Mouse (Mus musculus): ENCODE results near the gene Crtc2. TPM values are rescaled to one million over a fixed set of nuclear protein-coding genes. Genes with fewer than 3 reads are reported as not detected.

Gene Crtc2
- polyA plus RNA-seq, 1 experiment from 2014 or later, result 9.8 TPM

GRCm38 (mm10) chr3:90231507-90232333 lies 22.2 kb upstream of the Crtc2 start, which contains the start of gene Jtb:
TSS of gene Jtb (plus strand) at chr3:90231597.
- Histone ChIP-seq H3K4me1 (ENCODE audit: control insufficient read depth, insufficient read depth, low read length) (peaks cover 4% of the 10 kb centered on the region; the same call in 1 of the 2 replicates), H3K9me3 (ENCODE audit: control insufficient read depth, low read length) (no peaks in the 10 kb centered on the region), H3K27ac (ENCODE audit: low read depth, low read length) (peak within 1 kb of the TSS; percentile 64), H3K4me2 (ENCODE audit: low read depth) (peak within 1 kb of the TSS; percentile 81), H3K36me3 (ENCODE audit: control insufficient read depth, insufficient read depth, low read length) (no peaks in the 10 kb centered on the region), H3K27me3 (ENCODE audit: control insufficient read depth, insufficient read depth, low read length) (no peaks in the 10 kb centered on the region), H3K9ac (ENCODE audit: low read length) (peak within 1 kb of the TSS; percentile 90), H3K4me3 (ENCODE audit: low read depth, low read length) (peak within 1 kb of the TSS; percentile 79)
- WGBS, result under 1% methylated on average over 61 of the region's 61 CpGs
- ATAC-seq (ENCODE audit: insufficient read depth, low FRiP score, low TSS enrichment), result peak; percentile 92
- DNase-seq (ENCODE audit: low spot score), result peak; percentile 93

- WGBS, result 81% methylated on average over 2 of the region's 2 CpGs
- Histone ChIP-seq H3K27ac (ENCODE audit: low read depth, low read length) (no peak overlapping the region), H3K9ac (ENCODE audit: low read length) (no peak overlapping the region), H3K27me3 (ENCODE audit: control insufficient read depth, insufficient read depth, low read length) (no peaks in the 10 kb centered on the region), H3K4me3 (ENCODE audit: low read depth, low read length) (no peak overlapping the region), H3K36me3 (ENCODE audit: control insufficient read depth, insufficient read depth, low read length) (no peaks in the 10 kb centered on the region), H3K4me2 (ENCODE audit: low read depth) (no peak overlapping the region), H3K9me3 (ENCODE audit: control insufficient read depth, low read length) (no peaks in the 10 kb centered on the region), H3K4me1 (ENCODE audit: control insufficient read depth, insufficient read depth, low read length) (peaks cover 8% of the 10 kb centered on the region)
- ATAC-seq (ENCODE audit: insufficient read depth, low FRiP score, low TSS enrichment), result no peak
- no peak for DNase-seq (ENCODE audit: low spot score)
Measured at GRCm38 (mm10) chr3:90241251-90241650, 12.7 kb upstream of the Crtc2 start.

GRCm38 (mm10) chr3:90241669-90242358 lies 12.1 kb upstream of the Crtc2 start:
- Histone ChIP-seq H3K36me3 (ENCODE audit: control insufficient read depth, insufficient read depth, low read length) (no peaks in the 10 kb centered on the region), H3K9ac (ENCODE audit: low read length) (no peak overlapping the region), H3K4me1 (ENCODE audit: control insufficient read depth, insufficient read depth, low read length) (peaks cover 8% of the 10 kb centered on the region), H3K27me3 (ENCODE audit: control insufficient read depth, insufficient read depth, low read length) (no peaks in the 10 kb centered on the region), H3K4me2 (ENCODE audit: low read depth) (no peak overlapping the region), H3K4me3 (ENCODE audit: low read depth, low read length) (no peak overlapping the region), H3K9me3 (ENCODE audit: control insufficient read depth, low read length) (no peaks in the 10 kb centered on the region), H3K27ac (ENCODE audit: low read depth, low read length) (no peak overlapping the region)
- DNase-seq (ENCODE audit: low spot score) (no peak), ATAC-seq (ENCODE audit: insufficient read depth, low FRiP score, low TSS enrichment) (no peak)
- 85% methylated on average over 10 of the region's 10 CpGs for WGBS

- H3K27ac ChIP-seq (ENCODE audit: low read depth, low read length), result no peak within 1 kb of the TSS
- H3K4me3 ChIP-seq (ENCODE audit: low read depth, low read length), result peak within 1 kb of the TSS; percentile 25
- peak within 1 kb of the TSS; percentile 81 for H3K4me2 ChIP-seq (ENCODE audit: low read depth)
- peak; percentile 73 for DNase-seq (ENCODE audit: low spot score)
- peak; percentile 78 for ATAC-seq (ENCODE audit: insufficient read depth, low FRiP score, low TSS enrichment)
- WGBS, result 3% methylated on average over 19 of the region's 19 CpGs
- H3K9ac ChIP-seq (ENCODE audit: low read length), result peak within 1 kb of the TSS; percentile 46
- no peaks in the 10 kb centered on the region for H3K27me3 ChIP-seq (ENCODE audit: control insufficient read depth, insufficient read depth, low read length)
- peaks cover 11% of the 10 kb centered on the region for H3K4me1 ChIP-seq (ENCODE audit: control insufficient read depth, insufficient read depth, low read length)
- no peaks in the 10 kb centered on the region for H3K9me3 ChIP-seq (ENCODE audit: control insufficient read depth, low read length)
- no peaks in the 10 kb centered on the region for H3K36me3 ChIP-seq (ENCODE audit: control insufficient read depth, insufficient read depth, low read length)
Measured at GRCm38 (mm10) chr3:90242984-90243775, 10.8 kb upstream of the Crtc2 start, which contains the start of gene Creb3l4. TSS of gene Creb3l4 (minus strand) at chr3:90243512.

- no peak overlapping the region for H3K9ac ChIP-seq (ENCODE audit: low read length)
- no peak overlapping the region for H3K4me2 ChIP-seq (ENCODE audit: low read depth)
- WGBS, result 82% methylated on average over 2 of the region's 2 CpGs
- ATAC-seq (ENCODE audit: insufficient read depth, low FRiP score, low TSS enrichment), result no peak
- no peak overlapping the region for H3K27ac ChIP-seq (ENCODE audit: low read depth, low read length)
- no peaks in the 10 kb centered on the region for H3K36me3 ChIP-seq (ENCODE audit: control insufficient read depth, insufficient read depth, low read length)
- H3K9me3 ChIP-seq (ENCODE audit: control insufficient read depth, low read length), result no peaks in the 10 kb centered on the region
- no peak overlapping the region for H3K4me3 ChIP-seq (ENCODE audit: low read depth, low read length)
- H3K27me3 ChIP-seq (ENCODE audit: control insufficient read depth, insufficient read depth, low read length), result no peaks in the 10 kb centered on the region
- peaks cover 14% of the 10 kb centered on the region for H3K4me1 ChIP-seq (ENCODE audit: control insufficient read depth, insufficient read depth, low read length)
- DNase-seq (ENCODE audit: low spot score), result no peak
Measured at GRCm38 (mm10) chr3:90245406-90245805, 8.6 kb upstream of the Crtc2 start.

- Histone ChIP-seq H3K36me3 (ENCODE audit: control insufficient read depth, insufficient read depth, low read length) (peaks cover 2% of the 10 kb centered on the region; the same call in 1 of the 2 replicates), H3K9me3 (ENCODE audit: control insufficient read depth, low read length) (no peaks in the 10 kb centered on the region), H3K27ac (ENCODE audit: low read depth, low read length) (peak overlapping the region; percentile 79), H3K27me3 (ENCODE audit: control insufficient read depth, insufficient read depth, low read length) (no peaks in the 10 kb centered on the region), H3K4me3 (ENCODE audit: low read depth, low read length) (peak overlapping the region; percentile 44), H3K9ac (ENCODE audit: low read length) (peak overlapping the region; percentile 54), H3K4me1 (ENCODE audit: control insufficient read depth, insufficient read depth, low read length) (peaks cover 13% of the 10 kb centered on the region), H3K4me2 (ENCODE audit: low read depth) (peak overlapping the region; percentile 76)
- under 1% methylated on average over 3 of the region's 3 CpGs for WGBS
- ATAC-seq (ENCODE audit: insufficient read depth, low FRiP score, low TSS enrichment) (peak; percentile 19), DNase-seq (ENCODE audit: low spot score) (no peak)
Measured at GRCm38 (mm10) chr3:90247630-90247959, 6.4 kb upstream of the Crtc2 start.

GRCm38 (mm10) chr3:90247960-90248745 lies 5.8 kb upstream of the Crtc2 start, which contains the start of gene Slc39a1:
TSS of gene Slc39a1 (plus strand) at chr3:90248172.
- peak within 1 kb of the TSS; percentile 54 for H3K9ac ChIP-seq (ENCODE audit: low read length)
- ATAC-seq (ENCODE audit: insufficient read depth, low FRiP score, low TSS enrichment), result peak; percentile 93
- H3K4me2 ChIP-seq (ENCODE audit: low read depth), result peak within 1 kb of the TSS; percentile 76
- peaks cover 8% of the 10 kb centered on the region; the same call in 1 of the 2 replicates for H3K4me1 ChIP-seq (ENCODE audit: control insufficient read depth, insufficient read depth, low read length)
- H3K27ac ChIP-seq (ENCODE audit: low read depth, low read length), result peak within 1 kb of the TSS; percentile 79
- H3K9me3 ChIP-seq (ENCODE audit: control insufficient read depth, low read length), result no peaks in the 10 kb centered on the region
- H3K4me3 ChIP-seq (ENCODE audit: low read depth, low read length), result peak within 1 kb of the TSS; percentile 44
- H3K27me3 ChIP-seq (ENCODE audit: control insufficient read depth, insufficient read depth, low read length), result no peaks in the 10 kb centered on the region
- peaks cover 2% of the 10 kb centered on the region; the same call in 1 of the 2 replicates for H3K36me3 ChIP-seq (ENCODE audit: control insufficient read depth, insufficient read depth, low read length)
- peak; percentile 93 for DNase-seq (ENCODE audit: low spot score)
- WGBS, result under 1% methylated on average over 44 of the region's 44 CpGs

GRCm38 (mm10) chr3:90248746-90249100 lies 5.2 kb upstream of the Crtc2 start:
- Histone ChIP-seq H3K4me1 (ENCODE audit: control insufficient read depth, insufficient read depth, low read length) (peaks cover 6% of the 10 kb centered on the region; the same call in 1 of the 2 replicates), H3K4me2 (ENCODE audit: low read depth) (peak overlapping the region; percentile 76), H3K27me3 (ENCODE audit: control insufficient read depth, insufficient read depth, low read length) (no peaks in the 10 kb centered on the region), H3K9ac (ENCODE audit: low read length) (peak overlapping the region; percentile 45), H3K9me3 (ENCODE audit: control insufficient read depth, low read length) (no peaks in the 10 kb centered on the region), H3K4me3 (ENCODE audit: low read depth, low read length) (peak overlapping the region; percentile 44), H3K27ac (ENCODE audit: low read depth, low read length) (no peak overlapping the region), H3K36me3 (ENCODE audit: control insufficient read depth, insufficient read depth, low read length) (peaks cover 2% of the 10 kb centered on the region; the same call in 1 of the 2 replicates)
- ATAC-seq (ENCODE audit: insufficient read depth, low FRiP score, low TSS enrichment), result no peak
- no peak for DNase-seq (ENCODE audit: low spot score)
- 6% methylated on average over 10 of the region's 10 CpGs for WGBS
